Mouse (Mus musculus) G1E (cell line): ENCODE data around the gene Fxyd1.

Experiments used
- CTCF ChIP-seq: IDR thresholded peaks from 2 replicates; pipeline ENCODE4 v1.5.1; 2012; ENCODE audit warnings: low read depth, low read length, inconsistent platforms, mixed read lengths
- GATA1 ChIP-seq: IDR thresholded peaks from 2 replicates; pipeline ENCODE4 v1.6.1; 2012; ENCODE audit warnings: borderline replicate concordance, low read length, inconsistent platforms, mixed read lengths
- GATA2 ChIP-seq: IDR thresholded peaks from 2 replicates; pipeline ENCODE4 v1.6.1; 2012; ENCODE audit warnings: low read depth, low read length, inconsistent platforms, borderline replicate concordance
- TAL1 ChIP-seq: conservative IDR thresholded peaks from 2 replicates; pipeline ENCODE4 v1.6.1; 2012; ENCODE audit warnings: low read depth, low read length, inconsistent platforms, mixed read lengths

DNA sequence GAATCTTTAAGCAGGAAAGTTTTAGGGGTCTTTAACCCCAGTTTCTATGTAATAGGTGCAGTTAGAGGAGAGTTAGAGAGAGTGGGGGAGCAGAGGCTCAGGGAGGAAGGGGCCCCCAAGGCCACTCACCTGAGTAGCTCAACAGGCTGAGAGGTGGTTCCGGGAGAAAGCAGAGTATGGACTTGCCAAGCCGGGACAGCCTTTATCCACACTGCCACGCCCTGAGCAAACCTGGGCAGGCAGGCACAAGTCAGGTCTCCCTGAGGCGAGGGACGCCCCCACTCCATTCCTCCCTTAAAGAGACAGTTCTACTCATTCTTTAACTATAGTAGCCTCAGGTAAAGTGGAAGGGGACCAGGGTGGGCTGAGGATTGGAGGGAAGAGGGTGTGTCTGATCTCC, 19.5 kb upstream of the Fxyd1 start, which contains the start of gene Fxyd3:
- no peak for TF ChIP-seq CTCF
- TF ChIP-seq TAL1, result no peak
- TF ChIP-seq GATA1, result no peak
- no peak for TF ChIP-seq GATA2
